Mouse (Mus musculus): ENCODE measurements at regions not wholly inside any gene's neighbourhood (a gene's known extent, or its start where the extent isn't known, plus 50 kb on each side); places are given as distances from the start of the nearest gene placed in this dataset.

- DNase-seq, result no peak
These were observed 388.1 kb upstream of the Dynlrb2 start for GRCm38 (mm10) chr8:116116625-116117024.

GRCm38 (mm10) chr8:116115811-116116372 lies 388.9 kb upstream of the Dynlrb2 start:
- peak; percentile 71 to 77 for DNase-seq

- no peak for DNase-seq
These were observed 389.8 kb upstream of the Dynlrb2 start for GRCm38 (mm10) chr8:116114978-116115377.

- DNase-seq, result peak; percentile 22 to 49
These were observed 390.3 kb upstream of the Dynlrb2 start for GRCm38 (mm10) chr8:116114502-116114901.

- no peak for DNase-seq
These were observed 393.6 kb upstream of the Dynlrb2 start for GRCm38 (mm10) chr8:116111168-116111567.

- peak; percentile 8 to 33 for DNase-seq
These were observed 389.1 kb upstream of the Maf start for GRCm38 (mm10) chr8:116096666-116097065.

GRCm38 (mm10) chr8:116083156-116083555 lies 375.6 kb upstream of the Maf start:
- DNase-seq, result no peak

GRCm38 (mm10) chr8:116078849-116079407 lies 371.3 kb upstream of the Maf start:
- no peak for DNase-seq

GRCm38 (mm10) chr8:116071497-116071896 lies 363.9 kb upstream of the Maf start:
- no peak for DNase-seq

- DNase-seq, result no peak
These were observed 361.9 kb upstream of the Maf start for GRCm38 (mm10) chr8:116069538-116069937.

GRCm38 (mm10) chr8:116067978-116068375 lies 360.4 kb upstream of the Maf start:
- DNase-seq, result no peak

GRCm38 (mm10) chr8:116067182-116067977 lies 359.8 kb upstream of the Maf start:
- no peak for DNase-seq

GRCm38 (mm10) chr8:116065871-116066270 lies 358.3 kb upstream of the Maf start:
- no peak for DNase-seq

- no peak for DNase-seq
These were observed 357.7 kb upstream of the Maf start for GRCm38 (mm10) chr8:116065327-116065726.

- no peak for DNase-seq
These were observed 357.0 kb upstream of the Maf start for GRCm38 (mm10) chr8:116064562-116064961.

GRCm38 (mm10) chr8:116063541-116063940 lies 355.9 kb upstream of the Maf start:
- DNase-seq, result no peak

- no peak for DNase-seq
These were observed 345.9 kb upstream of the Maf start for GRCm38 (mm10) chr8:116053483-116053882.

GRCm38 (mm10) chr8:116053043-116053442 lies 345.4 kb upstream of the Maf start:
- DNase-seq, result no peak

- DNase-seq, result no peak
These were observed 340.9 kb upstream of the Maf start for GRCm38 (mm10) chr8:116048480-116048879.

GRCm38 (mm10) chr8:116046859-116047258 lies 339.3 kb upstream of the Maf start:
- no peak for DNase-seq

GRCm38 (mm10) chr8:116045526-116045925 lies 337.9 kb upstream of the Maf start:
- DNase-seq, result no peak

GRCm38 (mm10) chr8:116043381-116043780 lies 335.8 kb upstream of the Maf start:
- no peak for DNase-seq

GRCm38 (mm10) chr8:116030966-116031365 lies 323.4 kb upstream of the Maf start:
- peak; percentile 9 to 39 for DNase-seq

GRCm38 (mm10) chr8:116025321-116025720 lies 317.7 kb upstream of the Maf start:
- no peak for DNase-seq

Measured in lung, postnatal 4 days (tissue).